Mouse (Mus musculus) lung, adult 2 months (tissue): ENCODE data around the gene Podxl. TPM values are rescaled to one million over a fixed set of nuclear protein-coding genes. Genes with fewer than 3 reads are reported as not detected.
A peak's percentile ranks its signal among the peaks of the same experiment; 100 is the strongest.

Experiments used
- DNase-seq: peaks from one replicate; pipeline ENCODE4 v3.0.0; 2022
- H3K4me1 ChIP-seq: fragments of 200-500 bp; 2 replicates; pipeline ENCODE4 v1.6.1; 2011; ENCODE audit warnings: low read length; ENCODE audit not compliant: control insufficient read depth, insufficient read depth
- H3K4me3 ChIP-seq: fragments of 200-500 bp; replicated peaks from 2 replicates; pipeline ENCODE3; 2011; ENCODE audit warnings: low read depth, mild to moderate bottlenecking, control low read depth, low read length; ENCODE audit errors: extremely low read depth
- CTCF ChIP-seq: fragments of 200-500 bp; IDR thresholded peaks from 2 replicates; pipeline ENCODE4 v1.5.1; 2011; ENCODE audit warnings: mild to moderate bottlenecking, low read length, control low read depth; ENCODE audit not compliant: insufficient read depth
- POLR2A ChIP-seq: fragments of 200-500 bp; IDR thresholded peaks from 2 replicates; pipeline ENCODE4 v1.6.1; 2011; ENCODE audit warnings: low read depth, mild to moderate bottlenecking, control low read depth, low read length, borderline replicate concordance; ENCODE audit errors: extremely low read depth
- WGBS: fragments of 180-500 bp; shearing (Covaris S2); methylation state at CpG from one replicate; pipeline ENCODE4 v1.1.7; 2018; 5-methylcytosine and 5-hydroxymethylcytosine counted together
- polyA plus RNA-seq: library from polyadenylated mRNA; depleted of rRNA; stranded (reverse); fragments of >200 nt; gene quantifications from 2 replicates; pipeline ENCODE4 v1.2.3, GENCODE M21; 2012

Podxl gene
- polyA plus RNA-seq, 1 experiment, result 190 TPM

DNA sequence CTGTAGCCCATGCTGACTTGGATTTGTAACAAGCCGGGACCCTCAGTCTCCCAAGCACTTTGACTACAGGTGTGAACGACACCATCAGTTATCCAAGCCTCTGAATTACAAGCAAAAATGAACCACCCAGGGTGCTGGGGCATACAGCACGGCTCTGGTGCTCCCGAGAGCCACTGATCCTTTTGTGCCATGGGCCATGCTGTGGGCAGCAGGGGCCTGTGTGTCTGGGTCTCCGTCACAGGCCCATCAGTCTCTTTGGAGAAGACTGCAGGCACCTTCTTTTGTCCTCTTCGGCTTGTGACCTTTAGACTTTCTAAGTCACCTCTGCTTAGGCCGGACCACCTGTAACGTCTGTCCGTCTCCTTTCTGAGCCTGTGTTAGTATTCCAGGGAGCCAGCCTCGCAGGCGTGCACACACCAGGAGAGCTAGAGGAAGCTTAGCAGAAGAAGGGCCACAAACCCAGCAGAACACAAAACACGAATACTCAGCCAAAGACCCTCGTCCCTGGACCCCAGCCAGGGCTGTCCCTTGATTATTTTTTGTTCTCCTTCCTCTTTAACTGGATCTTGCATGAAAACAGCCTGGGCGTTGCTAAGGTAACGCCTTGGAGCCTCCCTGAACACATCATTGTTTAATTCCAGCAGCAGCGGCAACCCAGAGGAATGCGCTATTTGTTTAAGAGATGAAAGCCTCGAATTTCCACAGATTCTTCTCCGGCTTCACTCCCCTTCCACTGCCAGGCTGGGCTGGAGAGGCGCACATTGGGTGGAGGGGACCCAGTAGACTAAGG lies 32.8 kb upstream of the Podxl start:
- 31% methylated on average over 20 of the region's 20 CpGs for WGBS
- no peak overlapping the region for H3K4me3 ChIP-seq
- H3K4me1 ChIP-seq, result peaks cover 27% of the 10 kb centered on the region
- DNase-seq, result peak; percentile 17
- TF ChIP-seq POLR2A (no peak), CTCF (no peak)

DNA sequence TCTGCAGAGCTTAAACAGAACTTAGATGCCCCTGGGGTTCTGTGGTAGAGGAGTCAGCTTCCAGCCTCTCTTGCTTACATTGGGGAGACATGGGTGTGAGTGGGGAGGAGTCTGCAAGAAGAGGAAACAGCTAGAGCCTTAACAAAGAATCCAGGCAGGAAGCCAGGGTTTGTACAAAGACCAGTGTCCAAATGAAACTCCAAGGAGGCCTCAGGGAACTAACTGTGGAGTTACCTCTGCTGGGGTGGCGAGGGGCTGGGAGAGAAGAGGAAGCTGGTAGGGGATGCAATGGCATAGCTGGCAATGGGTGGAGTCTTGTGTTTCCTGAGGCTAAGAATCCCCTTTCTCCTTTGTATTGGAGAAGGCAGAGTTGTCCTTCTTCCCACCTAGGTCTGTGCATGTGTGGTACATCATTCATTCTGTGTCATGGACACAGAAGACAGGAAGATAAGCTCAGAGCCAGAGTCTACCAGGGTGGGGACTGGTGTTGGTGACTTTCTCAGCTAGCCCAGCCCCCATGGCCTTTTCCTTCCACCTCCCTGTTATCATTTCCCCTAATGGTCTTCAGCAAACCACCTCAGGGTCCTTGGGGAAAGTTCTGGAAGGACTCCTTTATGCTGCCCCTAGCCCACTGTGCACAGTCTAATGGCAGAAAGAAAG lies 28.9 kb upstream of the Podxl start:
- WGBS, result 26% methylated on average over 1 of the region's 1 CpGs
- Histone ChIP-seq H3K4me3 (no peak overlapping the region), H3K4me1 (peaks cover 18% of the 10 kb centered on the region)
- DNase-seq, result peak; percentile 26
- TF ChIP-seq POLR2A (0 out of 2 replicates have a peak, but pooled peaks have one; percentile 11), CTCF (no peak)

DNA sequence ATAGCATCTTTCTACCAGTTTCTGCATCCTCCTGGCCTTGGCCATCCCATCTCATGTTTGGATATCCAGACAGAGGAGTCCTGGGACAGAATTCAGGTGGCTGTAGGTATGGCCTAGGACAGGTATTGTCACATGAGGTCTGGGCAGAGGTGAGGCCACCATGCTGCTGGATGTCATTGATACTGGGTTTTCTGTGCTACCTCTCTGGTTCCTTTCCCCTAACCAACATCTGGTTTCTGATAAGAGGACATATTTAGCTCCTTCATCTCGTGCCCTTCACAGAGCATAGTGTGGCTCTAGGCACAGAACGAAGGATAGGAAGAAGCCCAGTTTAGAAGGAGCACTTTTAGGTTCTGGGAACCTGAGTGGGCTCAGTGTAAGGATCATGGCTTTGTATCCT lies 28.3 kb upstream of the Podxl start:
- TF ChIP-seq CTCF, result no peak
- TF ChIP-seq POLR2A, result no peak
- 48% methylated on average over 2 of the region's 2 CpGs for WGBS
- no peak for DNase-seq
- Histone ChIP-seq H3K4me1 (peaks cover 19% of the 10 kb centered on the region), H3K4me3 (no peak overlapping the region)

DNA sequence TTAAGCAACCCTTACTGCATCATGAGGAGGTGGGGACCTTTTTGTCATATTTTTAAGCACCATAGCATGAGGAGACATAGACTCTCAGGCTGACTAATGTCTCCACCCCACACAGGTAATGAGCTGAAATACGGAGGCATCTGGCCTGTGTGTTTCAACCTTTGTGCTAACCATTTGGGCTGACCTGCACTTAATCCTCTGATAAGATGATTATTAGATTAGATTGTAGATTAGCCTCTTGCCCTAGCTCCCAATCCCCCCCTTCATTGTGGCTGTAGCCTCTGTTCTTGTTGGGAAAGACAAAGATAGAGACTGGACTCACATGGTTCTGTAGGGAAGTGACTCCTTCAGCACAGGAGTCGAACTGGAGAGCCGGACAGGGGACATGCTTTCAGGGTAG lies 27.9 kb upstream of the Podxl start:
- TF ChIP-seq CTCF (no peak), POLR2A (no peak)
- H3K4me1 ChIP-seq, result peaks cover 15% of the 10 kb centered on the region
- H3K4me3 ChIP-seq, result no peak overlapping the region
- WGBS, result 82% methylated on average over 3 of the region's 3 CpGs
- no peak for DNase-seq

DNA sequence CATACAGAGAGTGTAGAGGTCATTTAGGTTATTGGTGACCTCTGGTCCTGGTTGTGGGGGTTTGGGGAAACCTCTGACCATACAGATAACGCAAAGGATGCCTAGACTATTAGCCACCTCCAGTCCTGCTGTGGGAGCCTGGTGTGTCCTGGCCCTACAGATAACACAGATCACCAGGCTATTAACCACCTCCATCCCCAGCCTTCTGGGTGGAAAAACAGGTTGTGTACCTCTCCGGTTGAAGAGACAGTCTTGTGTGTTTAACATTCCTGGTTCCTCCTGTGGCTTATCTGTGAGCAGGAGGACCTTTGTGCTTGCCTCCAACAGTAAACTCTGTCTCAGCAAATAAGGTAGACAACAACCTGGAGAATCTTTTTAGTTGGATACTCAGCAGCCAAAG lies 27.0 kb upstream of the Podxl start:
- peaks cover 15% of the 10 kb centered on the region for H3K4me1 ChIP-seq
- no peak for DNase-seq
- no peak overlapping the region for H3K4me3 ChIP-seq
- TF ChIP-seq CTCF, result no peak
- no peak for TF ChIP-seq POLR2A
- 76% methylated on average over 2 of the region's 2 CpGs for WGBS

DNA sequence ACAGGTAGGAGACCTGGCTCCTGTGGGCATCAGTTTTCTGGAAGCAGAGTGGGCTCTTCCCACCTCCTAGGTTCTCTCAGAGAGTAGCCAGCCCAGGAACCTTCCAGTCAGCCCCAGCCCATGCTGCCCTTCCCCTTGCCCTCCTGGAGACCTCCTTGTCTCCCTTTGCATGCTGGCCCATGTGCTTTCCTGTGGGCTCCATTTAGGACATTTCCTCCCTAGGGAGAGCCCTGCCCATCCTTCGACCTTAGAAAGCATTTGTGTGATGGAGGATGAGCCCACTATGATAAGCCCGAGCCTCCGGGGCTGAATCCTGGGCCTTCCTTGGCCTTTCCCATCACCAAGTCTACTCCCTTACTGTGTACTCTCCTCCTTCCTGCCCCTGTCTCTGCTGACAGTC lies 25.5 kb upstream of the Podxl start:
- Histone ChIP-seq H3K4me3 (no peak overlapping the region), H3K4me1 (peaks cover 15% of the 10 kb centered on the region)
- 43% methylated on average over 3 of the region's 3 CpGs for WGBS
- no peak for DNase-seq
- TF ChIP-seq POLR2A (no peak), CTCF (no peak)

DNA sequence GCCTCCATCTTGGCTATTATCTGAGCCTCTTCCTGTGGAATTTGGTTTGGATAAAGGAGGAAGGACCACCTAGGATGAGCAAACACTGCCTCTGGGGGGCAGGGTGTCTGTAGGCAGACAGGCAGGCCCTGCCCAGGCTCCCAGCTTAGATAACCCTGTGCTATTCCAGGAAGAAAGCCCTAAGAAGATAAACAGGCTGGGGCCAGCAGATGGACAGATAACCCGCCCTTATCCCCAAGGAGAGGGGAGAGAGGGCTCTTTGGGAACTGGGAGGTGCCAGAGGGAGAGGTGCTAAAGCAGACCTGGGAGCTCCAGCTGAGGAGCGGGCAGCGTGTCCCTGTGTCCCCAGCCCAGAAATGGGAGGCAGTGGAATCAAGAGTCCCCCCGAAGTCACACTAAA lies 23.9 kb upstream of the Podxl start:
- no peak overlapping the region for H3K4me3 ChIP-seq
- DNase-seq, result peak; percentile 23
- WGBS, result 63% methylated on average over 4 of the region's 4 CpGs
- TF ChIP-seq CTCF (no peak), POLR2A (no peak)
- peaks cover 7% of the 10 kb centered on the region; the same call in 1 of the 2 replicates for H3K4me1 ChIP-seq

DNA sequence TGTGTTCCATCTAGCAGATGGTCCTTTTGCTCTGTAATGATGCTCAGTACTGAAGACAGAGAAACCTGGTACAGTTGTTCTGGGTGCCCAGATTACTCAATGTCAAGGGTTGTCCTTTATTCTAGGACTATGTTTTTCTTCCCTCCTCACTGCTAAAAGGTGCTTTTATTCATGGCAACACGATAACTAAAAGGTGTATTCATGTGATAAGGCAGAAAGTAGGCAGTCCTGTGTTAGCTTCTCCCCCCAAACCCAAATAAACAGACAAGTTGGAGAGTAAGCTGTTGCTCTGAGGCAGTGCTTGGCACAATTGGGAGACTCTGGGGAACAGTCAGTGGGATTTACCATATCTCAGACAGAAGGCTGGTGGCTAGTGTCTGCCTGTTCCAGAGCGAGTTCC lies 22.3 kb upstream of the Podxl start:
- TF ChIP-seq CTCF (no peak), POLR2A (no peak)
- H3K4me3 ChIP-seq, result no peak overlapping the region
- 71% methylated on average over 2 of the region's 2 CpGs for WGBS
- no peak for DNase-seq
- H3K4me1 ChIP-seq, result peaks cover 7% of the 10 kb centered on the region; the same call in 1 of the 2 replicates

DNA sequence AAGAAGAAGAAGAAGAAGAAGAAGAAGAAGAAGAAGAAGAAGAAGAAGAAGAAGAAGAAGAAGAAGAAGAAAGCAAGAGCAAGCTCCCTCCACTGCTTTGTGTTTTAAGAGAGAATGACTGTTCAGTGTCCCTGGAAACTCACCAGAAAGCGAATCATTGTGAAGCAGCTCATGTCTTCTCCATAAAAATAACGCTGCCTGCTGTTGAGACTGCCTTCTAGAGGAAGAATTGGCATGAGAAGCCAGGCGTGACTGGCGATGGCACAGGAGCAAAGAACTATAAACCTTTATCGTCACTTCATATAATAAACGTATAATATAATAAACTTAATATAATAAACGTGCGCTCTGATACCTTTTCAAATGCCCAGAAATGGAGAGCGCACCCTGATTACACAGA lies 12.4 kb upstream of the Podxl start:
- no peak for DNase-seq
- H3K4me1 ChIP-seq, result no peaks in the 10 kb centered on the region
- TF ChIP-seq POLR2A (no peak), CTCF (no peak)
- 87% methylated on average over 9 of the region's 9 CpGs for WGBS
- H3K4me3 ChIP-seq, result no peak overlapping the region

DNA sequence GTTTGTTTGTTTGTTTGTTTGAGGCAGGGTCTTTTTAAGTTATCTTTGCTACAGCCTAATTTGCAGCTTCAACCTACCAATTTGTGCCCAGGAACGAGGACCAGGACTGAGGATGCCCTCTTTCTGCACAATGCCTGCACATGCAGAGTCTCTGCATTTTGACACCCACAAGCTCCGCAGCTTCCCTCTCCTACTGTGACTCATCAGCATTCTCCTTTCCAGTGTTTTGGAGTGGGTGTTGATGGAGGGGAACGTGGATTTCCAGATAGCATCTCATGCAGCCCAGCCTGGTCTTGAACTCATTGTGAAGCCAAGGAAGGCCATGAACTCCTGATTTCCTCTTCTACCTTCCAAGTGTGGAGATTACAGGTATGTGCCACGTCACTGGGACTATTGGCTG lies 11.3 kb upstream of the Podxl start:
- DNase-seq, result no peak
- WGBS, result 63% methylated on average over 4 of the region's 4 CpGs
- H3K4me3 ChIP-seq, result no peak overlapping the region
- no peaks in the 10 kb centered on the region for H3K4me1 ChIP-seq
- TF ChIP-seq CTCF, result no peak
- no peak for TF ChIP-seq POLR2A
